Mouse (Mus musculus): ENCODE data around the gene Brpf3. TPM values are rescaled to one million over a fixed set of nuclear protein-coding genes. Genes with fewer than 3 reads are reported as not detected.

Gene Brpf3
- polyA plus RNA-seq, 1 experiment from 2014 or later = 5.2 TPM

GRCm38 (mm10) chr17:28854377-28854776 is 53.5 kb downstream of the Brpf3 start:
- no peaks in the 10 kb centered on the region for H3K4me1 ChIP-seq (replicated peaks; ENCODE audit: control insufficient read depth, insufficient read depth)
- no peaks in the 10 kb centered on the region for H3K27me3 ChIP-seq (ENCODE audit: control insufficient read depth, insufficient read depth, low read length)
- no peak overlapping the region for H3K4me2 ChIP-seq (replicated peaks; ENCODE audit: low read depth)
- 84% methylated on average over 7 of the region's 7 CpGs for WGBS
- H3K27ac ChIP-seq (replicated peaks) = no peak overlapping the region
- no peaks in the 10 kb centered on the region for H3K9me3 ChIP-seq (ENCODE audit: control insufficient read depth, low read length)
- TF ChIP-seq CTCF (IDR thresholded peaks at IDR 0.05; ENCODE audit: low read depth) = no peak
- no peak for TF ChIP-seq EP300 (optimal IDR thresholded peaks at IDR 0.05)
- H3K4me3 ChIP-seq (ENCODE audit: low read depth, low read length) = no peak overlapping the region
- ATAC-seq (ENCODE audit: low FRiP score, low TSS enrichment) (no peak), DNase-seq (ENCODE audit: low spot score) (no peak)
- no peak overlapping the region for H3K9ac ChIP-seq (ENCODE audit: low read length)
- no peaks in the 10 kb centered on the region for H3K36me3 ChIP-seq (ENCODE audit: control insufficient read depth, insufficient read depth, low read length)

- WGBS = 55% methylated on average over 9 of the region's 9 CpGs
- ATAC-seq (ENCODE audit: low FRiP score, low TSS enrichment) (peak; percentile 78), DNase-seq (ENCODE audit: low spot score) (peak; percentile 48)
- Histone ChIP-seq H3K9ac (ENCODE audit: low read length) (no peak overlapping the region), H3K36me3 (ENCODE audit: control insufficient read depth, insufficient read depth, low read length) (no peaks in the 10 kb centered on the region), H3K9me3 (ENCODE audit: control insufficient read depth, low read length) (no peaks in the 10 kb centered on the region), H3K4me1 (replicated peaks; ENCODE audit: control insufficient read depth, insufficient read depth) (no peaks in the 10 kb centered on the region), H3K27me3 (ENCODE audit: control insufficient read depth, insufficient read depth, low read length) (no peaks in the 10 kb centered on the region), H3K27ac (replicated peaks) (peak overlapping the region; percentile 53), H3K4me3 (ENCODE audit: low read depth, low read length) (no peak overlapping the region), H3K4me2 (replicated peaks; ENCODE audit: low read depth) (no peak overlapping the region)
- TF ChIP-seq EP300 (optimal IDR thresholded peaks at IDR 0.05) (no peak), CTCF (IDR thresholded peaks at IDR 0.05; ENCODE audit: low read depth) (peak; percentile 66)
These were observed 54.4 kb downstream of the Brpf3 start for GRCm38 (mm10) chr17:28855166-28855885.

- Histone ChIP-seq H3K4me2 (replicated peaks; ENCODE audit: low read depth) (no peak overlapping the region), H3K9me3 (ENCODE audit: control insufficient read depth, low read length) (no peaks in the 10 kb centered on the region), H3K27me3 (ENCODE audit: control insufficient read depth, insufficient read depth, low read length) (no peaks in the 10 kb centered on the region), H3K4me3 (ENCODE audit: low read depth, low read length) (no peak overlapping the region), H3K4me1 (replicated peaks; ENCODE audit: control insufficient read depth, insufficient read depth) (no peaks in the 10 kb centered on the region), H3K27ac (replicated peaks) (peak overlapping the region; percentile 53), H3K9ac (ENCODE audit: low read length) (no peak overlapping the region), H3K36me3 (ENCODE audit: control insufficient read depth, insufficient read depth, low read length) (no peaks in the 10 kb centered on the region)
- DNase-seq (ENCODE audit: low spot score) (no peak), ATAC-seq (ENCODE audit: low FRiP score, low TSS enrichment) (peak; percentile 39)
- WGBS = 66% methylated on average over 3 of the region's 3 CpGs
- TF ChIP-seq CTCF (IDR thresholded peaks at IDR 0.05; ENCODE audit: low read depth) (no peak), EP300 (optimal IDR thresholded peaks at IDR 0.05) (no peak)
These were observed 55.1 kb downstream of the Brpf3 start for GRCm38 (mm10) chr17:28856030-28856429.

GRCm38 (mm10) chr17:28858205-28858604 is 57.3 kb downstream of the Brpf3 start, which contains the start of gene Pnpla1:
Gene Pnpla1, plus strand, starts transcription at chr17:28858411.
- H3K9me3 ChIP-seq (ENCODE audit: control insufficient read depth, low read length) = no peaks in the 10 kb centered on the region
- 39% methylated on average over 12 of the region's 12 CpGs for WGBS
- no peak within 1 kb of the TSS for H3K4me3 ChIP-seq (ENCODE audit: low read depth, low read length)
- peak within 1 kb of the TSS; percentile 40; the same call in 1 of the 2 replicates for H3K27ac ChIP-seq (replicated peaks)
- no peak for TF ChIP-seq CTCF (IDR thresholded peaks at IDR 0.05; ENCODE audit: low read depth)
- no peak for TF ChIP-seq EP300 (optimal IDR thresholded peaks at IDR 0.05)
- no peak for DNase-seq (ENCODE audit: low spot score)
- H3K36me3 ChIP-seq (ENCODE audit: control insufficient read depth, insufficient read depth, low read length) = no peaks in the 10 kb centered on the region
- peak; percentile 34; the same call in 1 of the 2 replicates for ATAC-seq (ENCODE audit: low FRiP score, low TSS enrichment)
- no peak within 1 kb of the TSS for H3K4me2 ChIP-seq (replicated peaks; ENCODE audit: low read depth)
- H3K4me1 ChIP-seq (replicated peaks; ENCODE audit: control insufficient read depth, insufficient read depth) = no peaks in the 10 kb centered on the region
- no peak within 1 kb of the TSS for H3K9ac ChIP-seq (ENCODE audit: low read length)
- H3K27me3 ChIP-seq (ENCODE audit: control insufficient read depth, insufficient read depth, low read length) = no peaks in the 10 kb centered on the region

- 62% methylated on average over 7 of the region's 7 CpGs for whole genome bisulfite sequencing
- H3K4me1 ChIP-seq (replicated peaks; ENCODE audit: control insufficient read depth, insufficient read depth) = no peaks in the 10 kb centered on the region
- H3K36me3 ChIP-seq (ENCODE audit: control insufficient read depth, insufficient read depth, low read length) = no peaks in the 10 kb centered on the region
- H3K4me2 ChIP-seq (replicated peaks; ENCODE audit: low read depth) = no peak overlapping the region
- no peak overlapping the region for H3K27ac ChIP-seq (replicated peaks)
- TF ChIP-seq EP300 (optimal IDR thresholded peaks at IDR 0.05) = no peak
- no peak for TF ChIP-seq CTCF (IDR thresholded peaks at IDR 0.05; ENCODE audit: low read depth)
- no peaks in the 10 kb centered on the region for H3K27me3 ChIP-seq (ENCODE audit: control insufficient read depth, insufficient read depth, low read length)
- H3K9me3 ChIP-seq (ENCODE audit: control insufficient read depth, low read length) = no peaks in the 10 kb centered on the region
- H3K4me3 ChIP-seq (ENCODE audit: low read depth, low read length) = no peak overlapping the region
- DNase-seq (ENCODE audit: low spot score) (no peak), ATAC-seq (ENCODE audit: low FRiP score, low TSS enrichment) (no peak)
- no peak overlapping the region for H3K9ac ChIP-seq (ENCODE audit: low read length)
These were observed 63.0 kb downstream of the Brpf3 start for GRCm38 (mm10) chr17:28863926-28864325.

GRCm38 (mm10) chr17:28864464-28864863 is 63.6 kb downstream of the Brpf3 start:
- DNase-seq (ENCODE audit: low spot score) (no peak), ATAC-seq (ENCODE audit: low FRiP score, low TSS enrichment) (no peak)
- H3K4me2 ChIP-seq (replicated peaks; ENCODE audit: low read depth) = no peak overlapping the region
- H3K27me3 ChIP-seq (ENCODE audit: control insufficient read depth, insufficient read depth, low read length) = no peaks in the 10 kb centered on the region
- no peak overlapping the region for H3K9ac ChIP-seq (ENCODE audit: low read length)
- no peak overlapping the region for H3K4me3 ChIP-seq (ENCODE audit: low read depth, low read length)
- TF ChIP-seq EP300 (optimal IDR thresholded peaks at IDR 0.05) (peak; percentile 55), CTCF (IDR thresholded peaks at IDR 0.05; ENCODE audit: low read depth) (no peak)
- no peaks in the 10 kb centered on the region for H3K9me3 ChIP-seq (ENCODE audit: control insufficient read depth, low read length)
- no peaks in the 10 kb centered on the region for H3K4me1 ChIP-seq (replicated peaks; ENCODE audit: control insufficient read depth, insufficient read depth)
- H3K27ac ChIP-seq (replicated peaks) = no peak overlapping the region
- H3K36me3 ChIP-seq (ENCODE audit: control insufficient read depth, insufficient read depth, low read length) = no peaks in the 10 kb centered on the region
- 50% methylated on average over 6 of the region's 6 CpGs for WGBS
